Mouse (Mus musculus) neural tube, embryonic 13.5 days (tissue): ENCODE measurements around the gene Abhd17b. TPM values are rescaled to one million over a fixed set of nuclear protein-coding genes. Genes with fewer than 3 reads are reported as not detected.
A peak's percentile ranks its signal among the peaks of the same experiment; 100 is the strongest.
"Not testable (repeated sequence)": the region's sequence is repeated elsewhere in the genome, so short reads cannot be mapped to it uniquely, and the experiment has no call there.

Source experiments
- ATAC-seq: fragments of 200-750 bp; cut with Nextera tagmentation; 2 replicates; pipeline ENCODE4 v1.8.0; 2017; ENCODE audit warnings: low read depth, mild to moderate bottlenecking, moderate TSS enrichment, moderate library complexity
- H3K27ac ChIP-seq: fragments of 300-500 bp; sonication (generic); replicated peaks from 2 replicates; pipeline ENCODE4 v1.5.1; 2015; ENCODE audit warnings: moderate library complexity, mild to moderate bottlenecking, inconsistent platforms
- H3K27me3 ChIP-seq: fragments of 300-500 bp; sonication (generic); 2 replicates; pipeline ENCODE4 v1.6.1; 2015; ENCODE audit warnings: mild to moderate bottlenecking, inconsistent platforms
- H3K36me3 ChIP-seq: fragments of 300-500 bp; sonication (generic); 2 replicates; pipeline ENCODE4 v1.6.1; 2015; ENCODE audit warnings: mild to moderate bottlenecking, inconsistent platforms
- H3K4me1 ChIP-seq: fragments of 300-500 bp; sonication (generic); replicated peaks from 2 replicates; pipeline ENCODE4 v1.6.1; 2015; ENCODE audit warnings: inconsistent platforms
- H3K4me2 ChIP-seq: fragments of 300-500 bp; sonication (generic); 2 replicates; pipeline ENCODE4 v1.6.1; 2015; ENCODE audit warnings: inconsistent platforms, mild to moderate bottlenecking, moderate library complexity
- H3K4me3 ChIP-seq: fragments of 300-500 bp; sonication (generic); 2 replicates; pipeline ENCODE4 v1.5.1; 2015; ENCODE audit warnings: mild to moderate bottlenecking, inconsistent platforms
- H3K9ac ChIP-seq: fragments of 300-500 bp; sonication (generic); 2 replicates; pipeline ENCODE4 v1.6.1; 2015; ENCODE audit warnings: moderate library complexity, mild to moderate bottlenecking, inconsistent platforms
- H3K9me3 ChIP-seq: fragments of 300-500 bp; sonication (generic); 2 replicates; pipeline ENCODE4 v1.6.1; 2016; ENCODE audit warnings: inconsistent platforms
- WGBS: fragments of 180-500 bp; shearing (Covaris S2); methylation state at CpG from one replicate; pipeline ENCODE4 v1.1.7; 2015; 5-methylcytosine and 5-hydroxymethylcytosine counted together
- polyA plus RNA-seq: library from polyadenylated mRNA; unstranded; fragments of >200 nt; fragmentation: Nextera tagmentation; extraction: Ambion mirVana; gene quantifications from 2 replicates; pipeline ENCODE4 v1.2.1, GENCODE M21; 2015

The Abhd17b gene
- 42.2 and 43.0 TPM in 2 replicates for polyA plus RNA-seq

DNA sequence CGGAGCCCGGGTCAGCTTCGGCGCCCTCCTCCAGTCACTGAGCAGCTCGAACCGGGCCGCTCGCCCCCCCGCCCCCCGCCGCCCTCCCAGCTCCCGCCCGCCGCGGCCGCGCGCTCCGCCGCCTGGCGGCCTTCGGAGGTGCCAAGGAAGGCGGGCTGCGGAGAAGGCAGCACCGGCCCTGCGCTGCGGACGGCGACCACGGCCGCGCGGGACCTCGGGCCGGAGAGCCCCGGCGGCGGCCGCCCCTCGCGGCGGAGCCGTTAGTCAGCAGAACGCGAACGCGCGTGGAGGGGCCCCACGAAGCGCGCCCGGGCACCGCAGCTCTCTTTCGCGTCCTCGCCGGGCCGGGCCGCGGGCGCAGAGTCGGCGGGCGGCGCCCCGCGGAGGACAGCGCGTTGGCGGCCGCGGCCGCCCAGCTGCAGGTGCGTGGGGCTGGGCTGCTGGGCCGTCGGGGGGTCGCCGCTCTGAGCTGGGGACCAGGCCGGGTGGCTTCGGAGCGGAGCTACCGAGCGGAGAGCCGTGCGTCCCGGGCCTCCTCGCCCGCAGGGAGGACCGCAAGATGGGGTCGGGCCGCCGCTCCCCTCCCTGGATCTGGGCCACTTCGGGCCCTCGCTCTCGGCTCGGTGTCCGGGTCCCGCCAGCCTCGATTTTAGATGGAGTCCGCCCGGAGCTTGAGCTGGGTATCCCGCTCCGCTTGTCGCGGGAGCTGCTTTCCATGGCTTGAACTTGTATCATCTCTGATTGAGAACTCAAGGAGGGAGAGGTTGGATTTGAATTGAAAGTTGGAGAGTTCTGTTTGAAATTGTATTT is at the start of gene Abhd17b:
Abhd17b (plus strand) TSS at position 14 of the 810 bp plus-strand sequence.
- peak; percentile 64 for ATAC-seq
- Histone ChIP-seq H3K36me3 (no peaks in the 10 kb centered on the region), H3K9ac (peak within 1 kb of the TSS; percentile 97), H3K4me2 (peak within 1 kb of the TSS; percentile 81), H3K27ac (peak within 1 kb of the TSS; percentile 99), H3K9me3 (no peaks in the 10 kb centered on the region), H3K4me3 (peak within 1 kb of the TSS; percentile 93), H3K27me3 (no peaks in the 10 kb centered on the region), H3K4me1 (peaks cover 47% of the 10 kb centered on the region)
- 0% methylated on average over 60 of the region's 105 CpGs for WGBS

DNA sequence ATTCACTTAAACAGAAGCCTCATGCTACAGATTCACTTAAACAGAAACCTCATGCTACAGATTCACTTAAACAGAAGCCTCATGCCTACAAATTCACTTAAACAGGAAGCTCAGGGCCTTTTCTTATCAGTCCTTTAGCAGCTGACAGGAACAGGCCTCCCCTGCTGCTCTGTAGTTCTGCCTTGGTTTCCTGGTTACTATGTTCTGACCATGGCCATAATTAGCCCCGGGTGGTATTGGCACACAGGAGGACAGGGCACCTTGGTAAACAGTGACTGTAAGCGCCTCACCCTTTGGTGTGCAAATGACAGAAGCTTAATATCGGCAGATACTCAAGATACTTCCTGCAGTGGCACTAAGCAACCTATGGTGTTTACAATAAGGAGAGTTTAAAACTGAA is 49.1 kb upstream of the Abhd17b start:
- Histone ChIP-seq H3K9ac (no peak overlapping the region), H3K4me2 (no peak overlapping the region), H3K4me1 (peaks cover 20% of the 10 kb centered on the region), H3K27me3 (no peaks in the 10 kb centered on the region), H3K27ac (no peak overlapping the region), H3K36me3 (no peaks in the 10 kb centered on the region), H3K4me3 (no peak overlapping the region), H3K9me3 (no peaks in the 10 kb centered on the region)
- ATAC-seq, result no peak
- 70% methylated on average over 3 of the region's 3 CpGs for WGBS

DNA sequence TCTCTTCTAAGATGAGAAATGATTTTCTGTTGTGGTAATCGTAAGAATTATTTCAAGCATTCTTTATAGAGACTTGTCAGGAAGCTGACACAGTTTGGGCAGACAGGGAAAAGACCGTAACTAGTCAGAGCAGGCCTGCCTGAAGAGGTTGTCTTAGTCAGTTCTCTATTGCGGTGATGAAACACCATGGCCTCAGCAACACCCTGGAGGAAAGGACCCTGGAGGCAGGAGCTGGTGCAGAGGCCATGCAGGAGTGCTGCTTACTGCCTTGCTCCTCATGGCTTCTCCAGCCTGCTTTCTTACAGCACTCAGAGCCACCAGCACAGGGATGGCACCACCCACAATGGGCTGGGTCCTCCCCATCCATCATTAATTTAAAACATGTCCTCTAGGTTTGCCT is 47.7 kb upstream of the Abhd17b start:
- Histone ChIP-seq H3K4me2 (no peak overlapping the region), H3K9me3 (no peaks in the 10 kb centered on the region)
- no peak for ATAC-seq

DNA sequence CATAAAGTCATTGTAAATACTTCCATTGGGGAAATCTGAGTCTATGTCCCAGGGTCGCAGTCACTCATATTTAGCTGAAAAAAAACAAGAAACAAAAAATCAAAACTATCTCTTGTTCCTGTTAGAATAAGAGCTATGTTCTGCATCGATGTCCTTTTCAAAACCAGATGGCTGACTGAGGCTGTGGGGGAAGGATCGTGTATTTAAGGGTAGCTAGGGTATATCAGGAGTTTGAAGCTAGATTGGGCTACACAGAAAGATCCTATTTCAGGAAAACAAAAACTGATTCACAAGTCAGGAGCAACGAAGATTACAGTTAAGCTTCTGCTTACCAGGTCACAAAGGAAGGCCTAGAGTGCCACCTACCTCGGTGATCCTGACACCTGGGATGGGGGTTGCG is 42.7 kb upstream of the Abhd17b start:
- no peak for ATAC-seq
- H3K4me3 ChIP-seq, result no peak overlapping the region
- no peaks in the 10 kb centered on the region for H3K27me3 ChIP-seq
- H3K9ac ChIP-seq, result no peak overlapping the region
- 84% methylated on average over 6 of the region's 6 CpGs for WGBS
- no peaks in the 10 kb centered on the region for H3K9me3 ChIP-seq
- H3K36me3 ChIP-seq, result no peaks in the 10 kb centered on the region
- no peak overlapping the region for H3K27ac ChIP-seq
- H3K4me2 ChIP-seq, result no peak overlapping the region
- H3K4me1 ChIP-seq, result no peaks in the 10 kb centered on the region

More for the DNA sequence above, 47.7 kb upstream of the Abhd17b start:
- Histone ChIP-seq H3K27me3 (no peaks in the 10 kb centered on the region), H3K9ac (no peak overlapping the region), H3K27ac (no peak overlapping the region), H3K4me1 (peaks cover 7% of the 10 kb centered on the region), H3K36me3 (no peaks in the 10 kb centered on the region), H3K4me3 (no peak overlapping the region)
- 97% methylated on average over 3 of the region's 3 CpGs for WGBS

DNA sequence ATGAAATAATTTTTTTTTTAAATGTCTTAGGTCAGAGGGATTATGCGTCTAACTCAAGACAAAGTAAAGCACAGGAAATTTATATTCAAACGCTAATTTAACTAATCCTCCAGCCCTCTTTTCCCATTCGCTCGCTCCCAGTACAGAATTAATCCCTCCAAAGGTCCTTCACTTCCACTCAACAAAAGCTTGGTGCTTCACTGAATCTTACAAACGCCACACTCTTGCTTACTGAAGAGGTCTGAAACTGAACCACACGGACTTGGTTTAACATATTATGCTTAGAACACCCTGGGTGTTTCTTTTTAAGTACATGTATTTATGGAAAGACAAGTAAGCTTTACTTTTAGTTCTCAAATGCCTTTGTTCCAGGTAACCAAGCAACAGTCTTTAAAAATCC is 41.7 kb upstream of the Abhd17b start:
- H3K9me3 ChIP-seq, result no peaks in the 10 kb centered on the region
- no peaks in the 10 kb centered on the region for H3K36me3 ChIP-seq
- no peak overlapping the region for H3K27ac ChIP-seq
- no peaks in the 10 kb centered on the region for H3K27me3 ChIP-seq
- no peak overlapping the region for H3K9ac ChIP-seq
- 61% methylated on average over 6 of the region's 6 CpGs for WGBS
- no peak overlapping the region for H3K4me2 ChIP-seq
- ATAC-seq, result no peak
- H3K4me1 ChIP-seq, result no peaks in the 10 kb centered on the region
- no peak overlapping the region for H3K4me3 ChIP-seq

DNA sequence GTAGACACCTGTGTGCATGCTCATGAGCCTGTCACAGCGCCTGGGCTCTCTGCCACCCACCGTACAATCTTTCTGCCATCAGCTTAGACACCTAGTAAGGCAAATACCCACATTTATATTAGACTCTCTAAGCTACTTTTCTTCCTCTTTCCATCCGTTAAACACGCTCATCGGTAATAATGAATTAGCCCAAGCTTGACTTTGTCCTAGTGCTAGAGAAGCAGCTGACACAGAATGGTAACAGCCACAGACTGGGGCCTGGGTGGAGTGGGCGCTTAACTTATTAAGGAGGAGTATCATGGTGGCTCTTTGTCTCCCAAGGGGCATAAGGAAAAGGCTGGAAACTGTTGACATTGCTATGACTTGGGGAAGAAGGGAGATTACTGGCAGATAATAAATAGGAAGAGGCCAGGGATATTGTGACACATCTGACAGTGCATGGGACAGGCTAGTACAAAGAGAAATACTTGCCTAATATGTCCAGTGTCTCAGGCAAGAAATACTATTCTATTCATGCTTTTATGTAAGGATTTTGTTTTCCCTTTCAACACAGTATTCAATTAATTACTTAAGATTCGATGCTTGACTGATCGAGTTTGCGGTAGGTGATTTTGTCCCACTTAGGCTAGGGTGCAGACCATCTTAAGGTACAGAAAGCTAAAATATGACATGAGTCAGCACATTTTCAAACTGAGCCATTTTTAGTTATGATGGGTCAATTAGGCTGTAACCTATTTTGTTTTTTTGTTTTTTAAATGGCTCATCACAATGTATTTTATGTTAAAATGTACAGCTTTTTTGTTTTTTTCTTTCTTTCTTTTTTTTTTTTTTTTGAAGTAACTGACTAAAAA is 41.0 kb upstream of the Abhd17b start:
- WGBS, result 89% methylated on average over 9 of the region's 9 CpGs
- Histone ChIP-seq H3K27me3 (no peaks in the 10 kb centered on the region), H3K9ac (no peak overlapping the region), H3K4me3 (no peak overlapping the region), H3K4me2 (no peak overlapping the region), H3K36me3 (no peaks in the 10 kb centered on the region), H3K27ac (no peak overlapping the region), H3K9me3 (no peaks in the 10 kb centered on the region), H3K4me1 (no peaks in the 10 kb centered on the region)
- ATAC-seq, result no peak

DNA sequence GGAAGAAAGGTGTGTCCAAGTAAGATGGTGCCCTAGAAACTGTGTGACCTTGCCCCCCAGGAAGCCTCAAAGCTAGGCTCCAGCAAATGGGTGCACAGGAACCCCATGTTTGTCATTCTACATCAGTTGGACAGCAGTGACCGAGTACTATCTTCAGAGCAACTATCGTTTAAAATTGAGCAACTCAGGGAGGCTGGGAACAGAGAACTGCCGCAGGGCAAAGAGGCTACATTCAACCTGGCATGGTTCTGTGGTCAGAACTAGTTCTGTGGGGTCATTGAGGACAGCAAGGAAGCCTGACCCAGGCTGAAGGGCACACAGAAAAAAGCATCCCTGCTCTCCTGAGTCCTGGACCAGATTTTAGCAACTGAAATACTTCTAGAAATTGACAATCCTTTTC is 37.2 kb upstream of the Abhd17b start:
- no peaks in the 10 kb centered on the region for H3K4me1 ChIP-seq
- ATAC-seq, result no peak
- WGBS, result 92% methylated on average over 3 of the region's 3 CpGs
- no peaks in the 10 kb centered on the region for H3K9me3 ChIP-seq
- H3K27ac ChIP-seq, result no peak overlapping the region
- no peak overlapping the region for H3K4me3 ChIP-seq
- no peak overlapping the region for H3K4me2 ChIP-seq
- 0 out of 2 replicates have a peak, but pooled peaks cover 3% of the 10 kb centered on the region for H3K36me3 ChIP-seq
- no peak overlapping the region for H3K9ac ChIP-seq
- no peaks in the 10 kb centered on the region for H3K27me3 ChIP-seq

DNA sequence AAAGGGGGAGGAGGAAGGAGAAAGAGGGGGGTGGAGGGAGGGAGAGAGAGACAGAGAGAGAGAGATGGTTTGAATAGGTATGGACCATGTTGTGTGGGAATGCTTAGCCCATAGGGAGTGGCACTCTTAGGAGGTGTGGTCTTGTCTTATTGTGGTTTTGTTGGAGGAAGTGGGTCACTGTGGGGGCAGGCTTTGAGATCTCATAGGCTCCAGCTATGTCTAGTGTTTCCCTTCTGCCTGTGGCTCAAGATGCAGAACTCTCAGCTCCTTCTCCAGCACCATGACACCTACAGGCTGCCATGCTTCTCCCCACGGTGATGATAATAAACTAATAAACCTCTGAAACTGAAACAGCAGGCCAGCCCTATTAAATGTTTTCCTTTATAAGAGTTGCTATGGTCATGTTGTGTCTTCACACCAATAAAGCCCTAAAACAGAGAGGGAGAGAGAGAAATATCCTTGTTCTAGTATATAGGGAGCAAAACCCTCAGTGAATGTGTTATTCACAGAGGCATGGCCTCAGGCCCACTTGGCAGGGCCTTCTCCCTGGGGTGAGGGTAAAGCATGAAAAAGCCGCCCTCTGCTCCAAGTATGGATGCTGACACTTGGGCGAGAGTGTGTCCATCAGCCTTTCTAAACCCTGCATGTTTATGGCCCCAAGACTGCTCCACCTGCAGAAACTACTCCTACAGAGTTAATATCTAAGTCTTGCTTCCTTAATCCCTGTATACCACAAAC is 29.4 kb upstream of the Abhd17b start:
- H3K36me3 ChIP-seq, result no peaks in the 10 kb centered on the region
- 46% methylated on average over 3 of the region's 3 CpGs for WGBS
- H3K27me3 ChIP-seq, result no peaks in the 10 kb centered on the region
- no peak overlapping the region for H3K9ac ChIP-seq
- H3K4me3 ChIP-seq, result no peak overlapping the region
- H3K27ac ChIP-seq, result no peak overlapping the region
- no peaks in the 10 kb centered on the region for H3K9me3 ChIP-seq
- H3K4me2 ChIP-seq, result no peak overlapping the region
- H3K4me1 ChIP-seq, result no peaks in the 10 kb centered on the region
- ATAC-seq, result no peak

DNA sequence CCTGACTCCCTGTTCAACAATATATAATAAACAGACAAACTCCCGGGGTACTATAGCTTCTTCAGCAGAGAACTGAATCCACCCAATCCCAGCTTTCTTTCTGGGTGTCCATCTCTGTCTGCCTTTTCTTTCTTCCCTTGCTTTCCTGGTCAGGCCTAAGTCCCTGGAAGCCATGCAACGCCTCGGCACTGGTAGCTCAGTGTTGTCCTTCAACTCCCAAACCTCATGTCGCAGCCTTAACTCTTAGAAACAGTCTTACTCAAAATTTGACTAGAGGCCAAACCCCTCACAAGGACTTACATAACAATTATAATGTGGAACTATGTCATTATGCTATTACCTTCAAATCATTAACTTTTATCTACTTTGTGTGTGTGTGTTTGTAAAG is 28.8 kb upstream of the Abhd17b start:
- no peaks in the 10 kb centered on the region for H3K4me1 ChIP-seq
- no peak overlapping the region for H3K9ac ChIP-seq
- H3K4me2 ChIP-seq, result no peak overlapping the region
- H3K27me3 ChIP-seq, result no peaks in the 10 kb centered on the region
- ATAC-seq, result no peak
- H3K36me3 ChIP-seq, result no peaks in the 10 kb centered on the region
- H3K9me3 ChIP-seq, result no peaks in the 10 kb centered on the region
- WGBS, result 89% methylated on average over 4 of the region's 4 CpGs
- no peak overlapping the region for H3K27ac ChIP-seq
- no peak overlapping the region for H3K4me3 ChIP-seq

DNA sequence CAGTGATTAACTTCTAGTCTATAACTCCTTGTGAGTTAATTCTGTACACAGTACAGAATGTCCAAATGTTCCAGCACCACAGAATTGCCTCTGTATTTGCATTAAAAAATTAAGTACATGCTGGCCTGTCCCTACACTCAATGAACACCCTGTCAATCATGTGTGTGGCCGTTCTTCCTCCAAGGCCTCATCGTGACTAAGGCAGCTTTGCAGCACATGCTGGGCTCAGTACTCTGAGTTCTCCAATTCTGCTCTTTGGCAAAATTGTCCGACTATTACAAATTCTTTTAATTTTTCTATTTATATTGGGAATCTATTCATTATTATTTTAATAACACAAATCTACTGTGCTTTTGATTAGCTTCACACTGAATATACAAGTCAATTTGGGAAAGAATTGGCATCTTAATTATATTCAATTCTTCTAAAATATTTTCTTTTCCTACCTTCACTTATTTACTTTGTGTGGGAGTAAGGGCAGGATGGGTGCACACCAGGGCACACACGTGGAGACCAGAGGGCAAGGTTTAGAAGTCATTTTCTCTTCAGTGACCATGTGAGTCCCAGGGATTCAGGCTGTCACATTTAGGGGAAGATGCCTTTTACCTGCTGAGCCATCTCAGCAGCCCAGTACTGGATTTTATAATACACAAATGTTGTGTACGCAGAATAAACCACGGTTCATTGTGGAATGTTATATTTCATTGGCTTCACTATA is 26.6 kb upstream of the Abhd17b start:
- Histone ChIP-seq H3K27me3 (no peaks in the 10 kb centered on the region), H3K4me1 (0 out of 2 replicates have a peak, but pooled peaks cover 15% of the 10 kb centered on the region), H3K4me2 (no peak overlapping the region), H3K4me3 (no peak overlapping the region), H3K27ac (no peak overlapping the region), H3K36me3 (no peaks in the 10 kb centered on the region), H3K9me3 (no peaks in the 10 kb centered on the region), H3K9ac (no peak overlapping the region)
- no peak for ATAC-seq
- 86% methylated on average over 6 of the region's 6 CpGs for WGBS

DNA sequence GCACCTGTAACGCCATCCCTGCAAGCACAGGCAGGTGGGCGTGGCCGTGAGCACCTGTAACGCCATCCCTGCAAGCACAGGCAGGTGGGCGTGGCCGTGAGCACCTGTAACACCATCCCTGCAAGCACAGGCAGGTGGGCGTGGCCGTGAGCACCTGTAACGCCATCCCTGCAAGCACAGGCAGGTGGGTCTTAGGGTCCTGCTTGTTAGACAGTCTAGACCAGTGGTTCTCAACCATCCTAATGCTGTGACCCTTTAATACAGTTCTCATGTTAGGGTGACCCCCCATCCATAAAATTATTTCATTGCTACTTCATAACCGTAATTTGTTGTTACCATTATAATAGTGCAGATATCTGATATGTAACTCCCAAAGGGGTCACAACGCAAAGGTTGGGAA is 24.5 kb upstream of the Abhd17b start:
- not testable (repeated sequence) for ATAC-seq, H3K9ac ChIP-seq, H3K9me3 ChIP-seq, H3K36me3 ChIP-seq, H3K27me3 ChIP-seq, H3K27ac ChIP-seq, H3K4me3 ChIP-seq, H3K4me2 ChIP-seq
- WGBS, result 69% methylated on average over 11 of the region's 11 CpGs
- H3K4me1 ChIP-seq, result 0 out of 2 replicates have a peak, but pooled peaks cover 15% of the 10 kb centered on the region
